Mouse (Mus musculus) forebrain, embryonic 11.5 days (tissue): ENCODE data around the gene Tspyl3. TPM values are rescaled to one million over a fixed set of nuclear protein-coding genes. Genes with fewer than 3 reads are reported as not detected.

Experiments
- ATAC-seq: fragments of 200-750 bp; cut with Nextera tagmentation; replicated peaks from 2 replicates; pipeline ENCODE4 v1.8.0; 2017; ENCODE audit warnings: moderate TSS enrichment; ENCODE audit not compliant: low FRiP score
- DNase-seq: peaks from one replicate; pipeline ENCODE4 v3.0.0-alpha.2; 2017; ENCODE audit warnings: low spot score
- H3K27ac ChIP-seq: fragments of 300-500 bp; sonication (generic); 2 replicates; pipeline ENCODE4 v1.5.1; 2014; ENCODE audit warnings: low read depth, low read length
- H3K27me3 ChIP-seq: fragments of 300-500 bp; sonication (generic); 2 replicates; pipeline ENCODE4 v1.6.1; 2014; ENCODE audit warnings: mild to moderate bottlenecking, low read length, mixed read lengths; ENCODE audit not compliant: control insufficient read depth, insufficient read depth
- H3K36me3 ChIP-seq: fragments of 300-500 bp; sonication (generic); 2 replicates; pipeline ENCODE4 v1.6.1; 2014; ENCODE audit warnings: mild to moderate bottlenecking, low read length, moderate library complexity, mixed read lengths; ENCODE audit not compliant: control insufficient read depth, insufficient read depth
- H3K4me1 ChIP-seq: fragments of 300-500 bp; sonication (generic); replicated peaks from 2 replicates; pipeline ENCODE4 v1.6.1; 2014; ENCODE audit warnings: low read length, mixed read lengths; ENCODE audit not compliant: control insufficient read depth, insufficient read depth
- H3K4me2 ChIP-seq: fragments of 300-500 bp; sonication (generic); 2 replicates; pipeline ENCODE4 v1.6.1; 2014; ENCODE audit warnings: low read depth, mild to moderate bottlenecking, low read length, moderate library complexity, mixed read lengths; ENCODE audit not compliant: severe bottlenecking
- H3K4me3 ChIP-seq: fragments of 300-500 bp; sonication (generic); 2 replicates; pipeline ENCODE4 v1.5.1; 2014; ENCODE audit warnings: low read depth, low read length
- H3K9ac ChIP-seq: fragments of 300-500 bp; sonication (generic); 2 replicates; pipeline ENCODE4 v1.6.1; 2014; ENCODE audit warnings: low read length
- H3K9me3 ChIP-seq: fragments of 300-500 bp; sonication (generic); 2 replicates; pipeline ENCODE4 v1.6.1; 2016; ENCODE audit warnings: low read length, mixed read lengths; ENCODE audit not compliant: control insufficient read depth
- WGBS: fragments of 180-500 bp; shearing (Covaris S2); extraction: QIAGEN DNeasy Blood & Tissue Kit; methylation state at CpG from one replicate; pipeline ENCODE4 v1.1.7; 2014; 5-methylcytosine and 5-hydroxymethylcytosine counted together
- polyA plus RNA-seq: library from polyadenylated mRNA; unstranded; fragments of >200 nt; fragmentation: Nextera tagmentation; extraction: Ambion mirVana; gene quantifications from 2 replicates; pipeline ENCODE4 v1.2.1, GENCODE M21; 2014

Tspyl3 gene
- polyA plus RNA-seq, 1 experiment from 2014 or later: 4.8 TPM

DNA sequence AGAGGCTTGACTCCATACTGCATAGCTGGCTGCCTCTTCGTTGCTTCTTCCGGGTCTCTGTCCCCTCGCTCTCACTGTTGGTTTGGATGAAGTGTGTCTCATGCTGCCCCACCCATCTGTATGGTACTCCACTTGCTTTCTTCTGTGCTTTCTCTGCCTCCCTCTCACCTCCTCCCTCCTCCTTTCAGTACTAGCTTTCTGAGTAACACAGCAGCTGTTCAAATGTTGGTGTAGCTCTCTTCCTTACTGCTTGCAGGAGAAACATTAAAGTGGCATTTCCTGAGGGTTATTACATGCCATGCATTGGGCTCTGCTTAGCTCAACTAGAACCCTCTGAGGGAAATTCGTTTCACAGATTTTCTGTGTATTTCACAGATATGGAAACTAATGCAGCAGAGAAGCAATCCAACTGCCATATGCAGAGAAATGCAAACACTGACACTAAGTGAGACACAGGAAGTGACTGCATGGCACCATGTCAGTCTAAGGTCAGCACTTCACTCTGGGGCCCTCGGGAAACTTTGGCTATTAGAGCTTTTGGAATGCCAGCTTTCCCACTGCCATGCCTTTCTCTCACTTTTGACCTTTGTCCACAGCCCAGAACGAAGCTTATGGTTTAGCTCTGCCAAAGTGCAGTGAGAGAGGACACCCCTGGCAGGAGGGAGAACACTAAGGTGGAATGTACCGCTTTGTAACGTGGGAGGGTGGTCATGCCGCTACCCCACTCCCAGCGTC, 45.9 kb downstream of the Tspyl3 start:
- Histone ChIP-seq H3K9ac (no peak overlapping the region), H3K36me3 (peaks cover 3% of the 10 kb centered on the region; the same call in 1 of the 2 replicates), H3K4me2 (no peak overlapping the region), H3K4me3 (no peak overlapping the region), H3K27me3 (peaks cover 2% of the 10 kb centered on the region; the same call in 1 of the 2 replicates), H3K27ac (no peak overlapping the region), H3K4me1 (no peaks in the 10 kb centered on the region), H3K9me3 (no peaks in the 10 kb centered on the region)
- DNase-seq: no peak
- ATAC-seq: no peak
- WGBS: 87% methylated on average over 10 of the region's 10 CpGs

DNA sequence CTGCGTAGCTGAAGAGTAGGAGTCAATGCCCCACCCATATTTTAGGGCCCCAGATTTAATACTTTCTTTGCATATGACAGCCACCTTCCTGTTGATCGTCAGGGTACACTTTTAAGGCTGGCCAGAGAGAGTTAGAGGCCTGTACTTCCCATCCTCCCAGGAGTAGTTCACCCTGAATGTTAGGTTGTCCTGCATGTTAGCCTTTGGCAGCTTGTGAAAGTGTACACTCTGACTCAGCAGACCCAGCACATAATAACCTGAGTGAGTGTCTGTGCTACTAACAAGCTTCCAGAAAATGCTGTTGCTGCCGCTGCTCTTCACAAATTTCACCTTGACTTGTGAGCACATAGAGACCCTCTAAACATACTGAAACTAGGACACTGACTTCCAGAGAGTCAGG, 48.1 kb downstream of the Tspyl3 start:
- Histone ChIP-seq H3K27me3 (peaks cover 2% of the 10 kb centered on the region; the same call in 1 of the 2 replicates), H3K4me3 (no peak overlapping the region), H3K4me2 (no peak overlapping the region), H3K9ac (no peak overlapping the region), H3K4me1 (no peaks in the 10 kb centered on the region), H3K36me3 (no peaks in the 10 kb centered on the region; the same call in 1 of the 2 replicates), H3K27ac (no peak overlapping the region), H3K9me3 (no peaks in the 10 kb centered on the region)
- no peak for DNase-seq
- WGBS: 94% methylated on average over 3 of the region's 3 CpGs
- ATAC-seq: no peak

DNA sequence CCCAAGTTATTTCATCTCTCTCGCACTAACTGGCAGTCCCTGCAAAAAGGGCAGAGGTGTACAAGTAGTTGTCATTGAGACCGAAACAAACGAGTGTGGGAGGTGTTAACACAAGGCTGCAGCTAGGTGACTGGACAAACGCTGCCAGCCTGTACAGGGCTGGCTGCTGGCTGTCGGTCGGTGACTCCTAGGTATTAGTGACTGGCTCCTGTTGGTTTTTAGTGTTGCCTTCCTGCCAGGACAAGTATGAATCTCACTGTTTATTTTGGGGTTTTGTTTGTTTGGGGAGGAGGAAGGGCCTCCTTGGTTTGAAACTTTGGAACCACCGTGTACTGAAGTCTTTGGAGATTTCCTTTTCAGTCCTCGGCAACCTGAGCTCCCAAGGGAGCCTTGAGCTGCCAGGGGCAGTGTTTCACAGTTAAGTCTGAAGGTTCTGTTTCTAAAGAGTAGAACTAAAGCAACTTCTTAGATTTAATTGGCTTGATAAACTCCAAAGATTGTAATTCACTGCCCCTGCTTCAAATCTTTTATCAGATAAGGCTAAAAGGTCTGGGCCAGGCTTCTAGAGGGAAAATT, 49.2 kb downstream of the Tspyl3 start:
- Histone ChIP-seq H3K36me3 (no peaks in the 10 kb centered on the region), H3K4me1 (no peaks in the 10 kb centered on the region), H3K27ac (no peak overlapping the region), H3K9ac (no peak overlapping the region), H3K9me3 (no peaks in the 10 kb centered on the region), H3K27me3 (peaks cover 10% of the 10 kb centered on the region), H3K4me3 (no peak overlapping the region), H3K4me2 (no peak overlapping the region)
- ATAC-seq: no peak
- 81% methylated on average over 8 of the region's 8 CpGs for WGBS
- DNase-seq: no peak

Other genes with a start within 250 kb of the Tspyl3 start
- 64.9 and 77.5 TPM in 2 replicates for gene Pdrg1, start 210.0 kb downstream of the Tspyl3 start, polyA plus RNA-seq
- 0.09 and 0.24 TPM in 2 replicates for gene Xkr7, start 193.6 kb downstream of the Tspyl3 start, polyA plus RNA-seq
- gene Ccm2l, start 159.5 kb downstream of the Tspyl3 start, polyA plus RNA-seq: 0.99 and 1.3 TPM in 2 replicates
- 1.8 TPM in 2 replicates for gene Hck, start 117.0 kb downstream of the Tspyl3 start, polyA plus RNA-seq
- gene Tm9sf4, start 64.1 kb downstream of the Tspyl3 start, polyA plus RNA-seq: 71.8 and 79.4 TPM in 2 replicates
- 37.4 and 40.4 TPM in 2 replicates for gene Plagl2, start 16.0 kb upstream of the Tspyl3 start, polyA plus RNA-seq
- gene Pofut1, start 16.1 kb upstream of the Tspyl3 start, polyA plus RNA-seq: 7.2 and 8.1 TPM in 2 replicates
- gene Kif3b, start 66.0 kb upstream of the Tspyl3 start, polyA plus RNA-seq: 7.1 and 7.4 TPM in 2 replicates
- gene Asxl1, start 120.4 kb upstream of the Tspyl3 start, polyA plus RNA-seq: 25.4 TPM in 2 replicates